ENCODE assay signal across 7 mouse cellular contexts in genomic region chr9:65435671-65436301, GRCm38 (mm10). TPM values are rescaled to one million over a fixed set of nuclear protein-coding genes. Genes with fewer than 3 reads are reported as not detected.
DNase-seq lines count a peak whose midpoint lies in the region; ATAC-seq lines count a peak whose summit lies in the region.

Gene Mtfmt, plus strand, starts transcription at chr9:65435782.

- H3K9ac ChIP-seq in midbrain, embryonic 13.5 days (replicated peaks), result peak within 1 kb of the TSS; percentile 87

- WGBS in embryonic facial prominence, embryonic 10.5 days, result under 1% methylated on average over 54 of the region's 54 CpGs
- WGBS in limb, embryonic 10.5 days, result under 1% methylated on average over 54 of the region's 54 CpGs
- 0% methylated on average over 54 of the region's 54 CpGs for WGBS in midbrain, embryonic 13.5 days

- peak; percentile 95 for ATAC-seq in granulocyte monocyte progenitor cell, adult 5-6 weeks (replicated peaks; ENCODE audit: poor library complexity, severe bottlenecking)
- peak; percentile 93 for ATAC-seq in midbrain, embryonic 13.5 days

- peaks cover 23% of the 10 kb centered on the region for H3K36me3 ChIP-seq in embryonic facial prominence, embryonic 10.5 days (replicated peaks)
- peaks cover 22% of the 10 kb centered on the region for H3K36me3 ChIP-seq in limb, embryonic 10.5 days
- peaks cover 15% of the 10 kb centered on the region for H3K36me3 ChIP-seq in midbrain, embryonic 13.5 days

- peaks cover 5% of the 10 kb centered on the region for H3K4me1 ChIP-seq in embryonic facial prominence, embryonic 10.5 days
- peaks cover 7% of the 10 kb centered on the region for H3K4me1 ChIP-seq in limb, embryonic 10.5 days
- peaks cover 10% of the 10 kb centered on the region for H3K4me1 ChIP-seq in midbrain, embryonic 13.5 days (replicated peaks)

- peak; percentile 96 for DNase-seq in adrenal gland, postnatal 10 days
- peak; percentile 96 for DNase-seq in embryonic facial prominence, embryonic 10.5 days (ENCODE audit: low spot score)
- peak; percentile 90 for DNase-seq in kidney, adult 11 months
- peak; percentile 96 for DNase-seq in limb, embryonic 10.5 days (ENCODE audit: low spot score)
- DNase-seq in spleen, adult 12 weeks (ENCODE audit: low spot score), result peak; percentile 95

- H3K27ac ChIP-seq in embryonic facial prominence, embryonic 10.5 days (replicated peaks), result peak within 1 kb of the TSS; percentile 86
- H3K27ac ChIP-seq in limb, embryonic 10.5 days, result peak within 1 kb of the TSS; percentile 83
- peak within 1 kb of the TSS; percentile 57 for H3K27ac ChIP-seq in midbrain, embryonic 13.5 days

- peak within 1 kb of the TSS; percentile 63 for H3K4me2 ChIP-seq in midbrain, embryonic 13.5 days (replicated peaks)

- no peaks in the 10 kb centered on the region for H3K9me3 ChIP-seq in embryonic facial prominence, embryonic 10.5 days
- no peaks in the 10 kb centered on the region for H3K9me3 ChIP-seq in limb, embryonic 10.5 days (replicated peaks)
- H3K9me3 ChIP-seq in midbrain, embryonic 13.5 days, result no peaks in the 10 kb centered on the region

- no peaks in the 10 kb centered on the region for H3K27me3 ChIP-seq in embryonic facial prominence, embryonic 10.5 days (replicated peaks; ENCODE audit: low read depth, poor library complexity, severe bottlenecking)
- H3K27me3 ChIP-seq in limb, embryonic 10.5 days (ENCODE audit: low read depth, poor library complexity, severe bottlenecking), result no peaks in the 10 kb centered on the region
- no peaks in the 10 kb centered on the region for H3K27me3 ChIP-seq in midbrain, embryonic 13.5 days

- peak within 1 kb of the TSS; percentile 90 for H3K4me3 ChIP-seq in embryonic facial prominence, embryonic 10.5 days
- peak within 1 kb of the TSS; percentile 83 for H3K4me3 ChIP-seq in limb, embryonic 10.5 days
- H3K4me3 ChIP-seq in midbrain, embryonic 13.5 days (replicated peaks), result peak within 1 kb of the TSS; percentile 88

RNA-seq across cellular contexts. Expression of gene Mtfmt, which starts in this region (rescaled TPM):
- total RNA-seq in adrenal gland, postnatal 10 days (2021), result 10 to 100 TPM; 11.2 to 14.1 TPM
- 20.1 and 22.7 TPM in 2 replicates for polyA plus RNA-seq in embryonic facial prominence, embryonic 10.5 days (2016; fragmentation: Nextera tagmentation; extraction: Ambion mirVana)
- 17.9 and 35.8 TPM in 2 replicates for total RNA-seq in granulocyte monocyte progenitor cell, adult 5-6 weeks (2014; fragmentation: Nextera tagmentation)
- total RNA-seq in granulocyte monocyte progenitor cell, adult 5-6 weeks (2017), result 23.5 and 24.2 TPM in 2 replicates
- polyA plus RNA-seq in limb, embryonic 10.5 days (2016; fragmentation: Nextera tagmentation; extraction: Ambion mirVana), result 21.4 and 22.9 TPM in 2 replicates
- 23.4 and 24.6 TPM in 2 replicates for polyA plus RNA-seq in midbrain, embryonic 13.5 days (2015; fragmentation: Nextera tagmentation; extraction: Ambion mirVana)

Comparison
In these comparisons a context has a peak if more than half of its experiments do, and no peak if none do; other contexts are left out.
1. Peak in every context shown above with its lines: DNase-seq, ATAC-seq, H3K4me3 ChIP-seq and H3K27ac ChIP-seq.